Mouse (Mus musculus): ENCODE data around the gene Sept7.

DNA sequence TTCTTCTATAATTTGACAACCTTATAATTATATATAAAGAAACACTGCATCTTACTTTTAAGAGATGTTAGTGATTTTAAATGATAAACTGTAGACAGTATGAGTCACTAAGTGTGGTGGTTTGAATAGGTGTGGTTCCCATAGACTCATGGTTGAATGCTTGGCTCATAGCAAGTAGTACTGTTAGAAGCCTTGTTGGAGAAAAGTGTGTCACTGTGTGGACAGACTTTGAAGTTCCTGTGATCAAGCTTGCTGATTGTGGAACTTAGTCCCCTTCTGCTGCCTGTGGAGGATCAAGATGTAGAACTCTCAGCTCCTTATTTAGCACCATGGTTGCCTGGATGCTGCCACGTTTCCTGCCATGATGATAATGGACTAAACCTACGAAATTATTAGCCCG is 14.9 kb downstream of the Sept7 start:
- TF ChIP-seq CTCF (IDR thresholded peaks at IDR 0.05; ENCODE audit: extremely low read depth, insufficient read length, insufficient replicate concordance, low read depth, low read length) = no peak
- TF ChIP-seq POLR2A (IDR thresholded peaks at IDR 0.05; ENCODE audit: low read depth, low read length) = no peak

Data from small intestine, adult 2 months (tissue).